Mouse (Mus musculus) hindbrain, embryonic 14.5 days (tissue): ENCODE data around the gene Vmn1r43. TPM values are rescaled to one million over a fixed set of nuclear protein-coding genes. Genes with fewer than 3 reads are reported as not detected.

Experiments used
- polyA plus RNA-seq: library from polyadenylated mRNA; unstranded; fragments of >200 nt; fragmentation: Nextera tagmentation; extraction: Ambion mirVana; gene quantifications from 2 replicates; pipeline ENCODE4 v1.2.1, GENCODE M21; 2014

The Vmn1r43 gene
- polyA plus RNA-seq, 1 experiment from 2014 or later, result not detected

Other genes with a start within 250 kb of the Vmn1r43 start
- 16.0 and 17.1 TPM in 2 replicates for gene Txnrd3, start 232.4 kb downstream of the Vmn1r43 start, polyA plus RNA-seq
- gene Vmn1r40, start 168.9 kb downstream of the Vmn1r43 start, polyA plus RNA-seq, result not detected in 2 replicates
- not detected in 2 replicates for gene Vmn1r41, start 135.6 kb downstream of the Vmn1r43 start, polyA plus RNA-seq
- gene Vmn1r42, start within 50 bp of the Vmn1r43 start, polyA plus RNA-seq, result not detected in 2 replicates
- not detected in 2 replicates for gene Vmn1r44, start 7.2 kb upstream of the Vmn1r43 start, polyA plus RNA-seq
- not detected in 2 replicates for gene Vmn1r45, start 64.2 kb upstream of the Vmn1r43 start, polyA plus RNA-seq
- not detected in 2 replicates for gene Vmn1r46, start 92.9 kb upstream of the Vmn1r43 start, polyA plus RNA-seq
- not detected in 2 replicates for gene Vmn1r47, start 139.7 kb upstream of the Vmn1r43 start, polyA plus RNA-seq
- not detected in 2 replicates for gene Vmn1r48, start 160.4 kb upstream of the Vmn1r43 start, polyA plus RNA-seq
- not detected in 2 replicates for gene Vmn1r49, start 202.1 kb upstream of the Vmn1r43 start, polyA plus RNA-seq
- not detected in 2 replicates for gene Vmn1r50, start 225.0 kb upstream of the Vmn1r43 start, polyA plus RNA-seq
- gene Vmn1r51, start 246.2 kb upstream of the Vmn1r43 start, polyA plus RNA-seq, result 0.08 TPM in 2 replicates